Mouse (Mus musculus) c-Kit-positive CD71-positive TER-119-negative erythroid progenitor cells, embryonic 14.5 days (primary cell): ENCODE data around the gene Tbrg1.

Experiments used
- DNase-seq: peaks from one replicate; pipeline ENCODE4 v3.0.0-alpha.2; 2013; ENCODE audit warnings: low read depth

Gene Tbrg1

DNA sequence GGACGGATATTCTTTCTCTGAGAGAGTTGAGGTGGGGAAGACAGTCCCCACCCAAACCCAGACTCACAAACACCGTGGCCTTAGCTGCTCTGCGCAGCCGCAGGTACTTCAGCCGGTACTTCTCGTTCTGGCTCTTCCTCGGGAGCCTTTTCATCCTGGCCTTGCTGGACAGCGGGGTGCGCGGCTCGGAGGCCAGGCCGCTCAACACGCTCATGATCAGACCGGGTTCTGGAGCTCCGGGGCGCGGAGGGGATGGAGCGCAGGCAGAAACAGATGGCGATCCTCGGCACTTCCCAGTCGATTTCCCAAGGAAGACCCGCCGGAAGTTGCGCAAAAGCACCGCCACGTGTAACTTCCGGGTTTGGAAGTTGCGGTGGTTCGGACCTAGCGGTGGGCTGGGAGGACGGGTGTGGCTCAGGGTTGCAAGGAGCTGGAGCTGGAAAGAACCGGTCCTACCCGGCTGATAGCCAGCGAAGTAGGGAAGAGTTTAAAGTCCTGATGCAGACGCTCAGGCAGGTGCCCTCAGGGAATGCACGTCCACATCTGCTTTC is at the start of gene Tbrg1:
Gene Tbrg1 (minus strand): TSS at position 382 of the 551 bp plus-strand sequence.
- DNase-seq = peak; percentile 72

DNA sequence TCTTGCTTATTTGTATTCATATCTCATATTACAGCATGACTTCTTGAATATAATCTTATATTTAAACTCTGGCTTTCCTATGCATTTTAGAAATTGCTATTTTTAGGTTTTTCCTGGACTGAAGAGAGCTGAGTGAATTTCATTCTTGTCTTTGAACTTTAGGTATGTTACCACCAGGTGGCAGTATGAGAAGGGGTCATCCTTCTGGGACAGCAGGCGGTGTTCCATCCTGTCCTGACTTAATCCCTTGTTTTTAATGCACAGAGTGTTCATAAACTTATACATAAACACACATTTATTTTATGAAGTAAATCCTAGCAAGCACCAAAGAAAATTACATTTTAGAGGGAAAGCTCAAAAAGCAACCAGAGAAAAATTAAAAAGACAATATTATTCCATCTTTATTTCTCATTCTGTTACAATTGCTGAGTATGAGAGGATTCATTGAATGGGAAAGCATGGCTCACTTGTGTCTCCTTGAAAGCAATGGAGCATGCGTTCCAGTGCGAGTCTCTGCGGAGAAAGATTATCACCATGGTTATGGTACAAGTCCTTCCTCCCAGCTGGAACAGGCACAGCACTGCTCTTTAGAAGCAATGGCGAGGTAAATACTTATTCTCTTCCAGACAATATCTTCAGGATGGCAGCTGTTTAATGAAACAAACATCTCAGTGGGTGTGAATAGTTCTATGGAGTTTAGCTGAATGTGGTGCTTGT is 33.0 kb upstream of the Tbrg1 start:
- DNase-seq = peak; percentile 6

DNA sequence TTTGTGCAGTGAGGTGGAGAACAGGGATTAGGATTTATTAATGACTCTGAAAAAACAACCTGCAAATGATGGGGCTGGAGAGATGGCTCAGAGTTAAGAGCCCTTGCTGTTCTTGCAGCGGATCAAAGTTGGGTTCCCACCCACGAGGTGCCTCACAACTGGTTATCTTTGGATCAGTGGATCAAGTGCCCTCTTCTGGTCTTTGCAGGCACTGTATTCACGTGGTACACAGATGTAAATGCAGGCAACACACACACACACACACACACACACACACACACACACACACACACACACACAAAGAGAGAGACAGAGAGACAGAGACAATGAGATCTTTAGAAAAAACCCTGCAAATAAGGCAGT is 30.8 kb upstream of the Tbrg1 start:
- DNase-seq = no peak

DNA sequence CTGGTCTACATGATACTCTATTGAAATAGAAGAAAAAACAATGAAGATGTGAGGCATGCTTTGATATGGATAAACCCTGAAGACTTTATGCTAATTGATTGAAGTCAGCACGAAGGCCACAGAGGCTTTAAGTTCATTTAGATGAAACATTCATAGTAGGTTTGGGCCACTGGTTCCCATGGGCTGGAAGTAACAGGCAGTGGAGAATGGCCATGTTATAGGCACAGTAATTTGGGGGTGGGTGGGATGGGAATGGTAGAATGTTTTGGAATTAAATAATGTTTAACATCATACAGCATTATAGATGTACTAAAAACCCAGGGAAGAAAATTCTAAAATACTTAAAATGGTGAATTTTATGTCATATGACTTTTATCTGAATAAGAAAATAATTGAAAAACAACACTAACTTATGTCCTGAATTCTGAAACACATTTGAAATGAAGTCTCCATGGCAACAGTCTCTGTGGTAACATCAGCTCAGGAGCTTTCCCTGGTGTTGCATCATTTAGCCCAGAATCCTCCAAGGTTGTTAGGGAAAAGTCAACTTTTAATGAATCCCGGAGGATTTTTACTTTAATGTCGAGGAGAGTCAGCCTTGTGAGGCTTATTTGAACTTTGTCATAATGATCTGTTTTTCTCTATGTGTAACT is 30.3 kb upstream of the Tbrg1 start:
- no peak for DNase-seq

DNA sequence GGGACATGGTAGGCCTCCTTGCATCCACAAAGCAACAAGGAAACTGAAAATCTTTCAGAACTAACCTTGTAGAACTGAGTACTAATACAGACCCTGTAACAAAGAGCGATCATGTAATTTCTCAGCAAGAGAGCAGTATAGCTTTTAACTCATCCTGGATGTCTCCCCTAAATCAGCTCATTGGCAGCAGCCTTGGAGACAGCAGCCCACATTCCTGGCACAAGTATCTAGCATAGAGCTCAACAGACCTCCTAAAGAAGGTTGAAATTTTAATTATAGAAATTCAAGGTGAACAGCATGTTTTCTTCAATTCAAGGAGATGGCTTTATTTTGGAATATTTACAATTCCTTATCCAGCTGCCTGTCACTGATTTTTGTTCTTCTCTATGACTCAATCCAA is 24.0 kb upstream of the Tbrg1 start:
- DNase-seq = no peak

DNA sequence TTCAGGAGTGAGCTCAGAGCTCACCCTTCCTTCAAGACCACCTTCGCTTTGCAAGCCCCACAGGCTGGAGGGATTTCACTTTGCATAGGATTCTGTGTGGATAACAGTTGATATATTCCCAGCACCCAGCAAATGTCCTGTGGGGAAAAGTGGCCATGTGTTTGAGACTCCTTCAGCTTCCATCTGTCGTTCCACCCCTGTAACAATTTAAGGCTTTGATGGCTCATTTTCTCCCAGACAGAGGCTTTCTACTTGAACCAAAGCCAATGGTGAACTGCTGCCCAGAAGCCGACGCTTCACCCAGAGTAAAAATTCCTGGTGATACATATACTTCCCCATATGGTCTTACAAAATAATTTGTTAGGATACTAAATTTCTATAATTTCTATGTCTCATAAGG is 18.2 kb upstream of the Tbrg1 start:
- no peak for DNase-seq

DNA sequence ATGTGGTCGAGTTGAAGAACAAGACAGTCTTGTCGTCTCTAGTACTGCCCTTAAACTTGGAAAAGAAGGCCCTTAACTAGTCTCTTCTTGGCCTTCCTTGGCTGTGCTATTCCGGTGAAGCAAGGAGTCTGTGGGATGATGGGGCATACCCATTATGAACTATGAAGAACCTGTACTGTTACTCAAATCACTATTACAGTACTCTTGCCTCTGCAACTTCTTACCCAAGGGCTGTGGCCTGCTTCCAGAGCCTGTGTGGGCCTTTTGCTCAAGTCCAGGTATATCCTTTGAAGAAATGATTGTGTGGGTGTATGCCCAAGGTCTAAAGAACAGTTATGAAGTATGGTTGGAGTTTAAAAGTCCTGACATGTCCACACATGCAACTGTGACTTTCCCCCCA is 13.1 kb upstream of the Tbrg1 start:
- no peak for DNase-seq

DNA sequence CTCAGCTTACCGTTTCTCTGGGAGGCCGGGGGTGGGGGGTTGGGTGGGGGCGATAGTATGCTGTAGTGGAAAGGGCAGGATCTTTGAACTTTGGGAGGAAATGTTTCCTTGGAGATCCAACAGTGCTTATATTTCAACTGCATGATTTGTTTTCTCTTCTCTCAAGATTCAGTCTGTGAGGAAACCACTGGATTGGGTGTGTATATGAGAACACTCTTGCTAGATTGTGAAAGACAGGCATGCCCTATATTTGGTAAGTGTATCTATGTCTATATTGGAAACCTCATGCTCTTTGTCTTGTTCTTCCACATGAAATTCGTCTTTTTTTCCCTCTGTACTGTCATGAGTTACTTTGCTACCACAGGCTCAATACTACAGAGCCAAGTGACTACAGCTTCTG is 12.6 kb upstream of the Tbrg1 start:
- DNase-seq = no peak

DNA sequence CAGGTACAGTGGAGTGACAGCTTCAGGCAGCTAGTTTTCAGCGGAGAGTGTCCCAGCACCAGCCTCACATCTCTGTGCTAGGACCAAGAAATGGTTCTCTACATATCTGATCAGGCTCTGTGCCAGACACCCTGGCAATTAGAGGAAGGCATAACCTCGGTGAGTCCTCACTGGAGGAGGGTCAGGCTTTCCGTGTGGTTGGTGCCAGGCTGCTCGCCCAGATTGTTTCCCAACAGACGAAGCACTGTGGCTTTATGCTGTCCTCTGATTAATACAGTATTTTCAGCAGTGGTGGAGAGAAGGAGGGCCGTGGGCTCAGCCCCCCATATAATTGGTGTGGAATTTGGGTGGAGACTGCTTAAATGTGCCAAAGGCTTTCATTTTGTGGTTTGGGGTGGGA is 12.0 kb upstream of the Tbrg1 start, which contains the start of gene Panx3:
Gene Panx3 (minus strand): TSS at position 121 of the 400 bp plus-strand sequence.
- DNase-seq = no peak

DNA sequence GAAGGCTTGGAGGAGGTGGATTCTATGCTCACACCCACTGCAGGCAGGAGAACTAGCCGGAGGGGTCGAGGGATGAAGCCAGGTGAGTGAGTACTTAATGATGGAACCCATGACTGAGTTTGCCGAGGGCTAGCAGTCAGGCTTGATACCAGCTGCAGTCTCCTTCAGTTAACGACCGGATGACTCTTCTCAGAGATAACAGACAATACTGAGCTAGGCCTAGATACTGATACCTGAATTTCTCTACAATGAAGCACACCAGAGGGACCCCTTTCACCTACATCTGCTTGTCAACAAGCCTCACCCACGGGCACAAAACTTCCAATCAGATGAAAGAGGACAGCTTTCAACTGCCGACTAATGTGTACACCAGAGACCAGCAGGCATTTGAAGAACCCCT is 8.9 kb upstream of the Tbrg1 start:
- no peak for DNase-seq

DNA sequence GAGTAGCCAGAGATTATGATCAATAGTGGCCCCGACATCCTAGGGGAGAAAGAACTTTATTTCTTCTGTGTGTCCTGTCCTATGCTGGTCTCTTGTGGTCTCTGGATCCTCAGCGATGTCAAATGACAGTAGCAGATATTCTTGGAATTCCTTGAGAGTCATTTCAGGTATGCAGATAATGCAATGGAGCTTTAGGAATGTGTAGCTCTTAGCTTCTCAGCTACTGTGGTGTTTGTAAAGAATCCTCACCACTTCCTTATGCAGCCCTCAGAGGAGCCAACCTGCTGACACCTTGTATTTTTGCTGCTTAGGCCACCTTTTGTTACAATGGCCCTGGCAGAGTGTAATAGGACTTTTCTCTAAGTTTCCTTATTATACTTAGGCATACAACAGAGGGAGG is 7.5 kb upstream of the Tbrg1 start:
- DNase-seq = no peak

DNA sequence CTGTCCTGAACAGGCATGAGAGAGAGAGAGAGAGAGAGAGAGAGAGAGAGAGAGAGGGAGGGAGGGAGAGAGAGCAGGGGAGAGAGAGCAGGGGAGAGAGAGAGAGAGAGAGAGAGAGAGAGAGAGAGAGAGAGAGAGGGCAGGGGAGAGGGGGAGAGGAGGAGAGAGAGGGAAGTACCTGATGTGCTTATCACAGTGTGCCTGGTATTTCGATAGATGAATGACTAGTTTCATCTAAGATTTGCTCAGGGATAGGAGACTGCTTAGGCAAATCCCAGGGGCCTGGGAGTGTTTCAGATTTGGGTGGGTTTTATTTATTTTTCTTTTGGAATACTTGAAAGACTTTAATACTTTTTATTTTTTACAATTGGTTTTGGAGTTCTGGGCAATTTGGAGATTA is 6.1 kb upstream of the Tbrg1 start:
- no peak for DNase-seq

DNA sequence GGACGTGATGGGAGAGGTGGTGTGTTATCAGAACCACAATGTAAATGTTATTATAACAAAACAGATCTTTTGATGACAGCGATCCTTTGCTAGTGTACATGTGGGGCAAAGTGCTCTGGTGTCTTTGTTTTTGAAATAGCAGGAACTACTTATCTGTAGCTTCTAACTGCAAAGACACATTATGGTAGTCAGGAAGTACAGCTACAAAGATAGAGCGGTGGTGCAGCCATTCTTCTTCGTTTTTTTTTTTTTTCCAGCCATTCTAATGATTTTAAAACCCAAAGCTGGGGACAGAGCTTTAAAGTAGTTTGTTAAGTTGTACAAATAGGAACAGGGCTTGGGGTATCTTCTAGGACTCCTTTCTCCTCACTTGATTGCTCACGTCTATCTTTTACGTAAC is 2.3 kb upstream of the Tbrg1 start:
- no peak for DNase-seq

DNA sequence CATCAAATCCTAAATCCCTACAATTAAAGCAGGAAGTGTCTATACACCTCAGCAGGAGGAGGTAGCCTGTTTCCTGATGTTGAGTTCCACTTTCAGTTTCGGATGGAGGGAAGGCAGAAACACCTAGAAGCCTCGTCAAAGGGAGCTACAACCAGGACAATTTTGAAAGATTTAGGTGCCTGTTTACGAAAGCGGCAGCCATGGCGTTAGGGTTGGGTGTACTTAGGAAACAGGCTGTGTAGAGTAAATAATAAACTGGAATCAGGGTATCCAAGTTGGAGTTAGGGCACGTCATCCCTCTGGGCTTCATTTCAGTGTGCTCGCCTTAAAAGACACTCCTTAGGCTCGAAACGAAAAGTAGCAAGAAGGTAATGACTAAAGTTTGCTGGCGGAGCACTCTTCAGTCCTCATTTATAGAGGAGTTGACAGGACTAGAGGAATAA is 652 bp downstream of the Tbrg1 start:
- peak; percentile 25 for DNase-seq

DNA sequence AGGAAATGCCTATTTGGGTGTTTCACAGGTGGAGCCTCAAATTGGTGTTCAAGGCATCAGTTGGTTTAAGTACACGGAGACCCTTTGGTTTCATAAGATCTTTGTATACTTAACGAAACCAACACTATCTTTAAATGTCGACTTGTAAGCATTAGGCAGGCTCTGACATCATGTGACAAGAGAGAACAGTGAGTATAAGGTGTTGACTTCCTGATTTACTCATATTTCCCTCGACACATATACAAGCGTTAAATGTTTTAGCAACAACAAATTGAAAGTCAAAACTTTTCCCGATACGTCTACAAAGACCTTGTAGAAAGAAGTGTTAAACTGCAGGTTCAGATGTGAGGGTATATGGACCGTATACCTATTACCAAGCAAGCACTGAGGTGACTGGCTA is 1.2 kb downstream of the Tbrg1 start:
- DNase-seq = no peak

DNA sequence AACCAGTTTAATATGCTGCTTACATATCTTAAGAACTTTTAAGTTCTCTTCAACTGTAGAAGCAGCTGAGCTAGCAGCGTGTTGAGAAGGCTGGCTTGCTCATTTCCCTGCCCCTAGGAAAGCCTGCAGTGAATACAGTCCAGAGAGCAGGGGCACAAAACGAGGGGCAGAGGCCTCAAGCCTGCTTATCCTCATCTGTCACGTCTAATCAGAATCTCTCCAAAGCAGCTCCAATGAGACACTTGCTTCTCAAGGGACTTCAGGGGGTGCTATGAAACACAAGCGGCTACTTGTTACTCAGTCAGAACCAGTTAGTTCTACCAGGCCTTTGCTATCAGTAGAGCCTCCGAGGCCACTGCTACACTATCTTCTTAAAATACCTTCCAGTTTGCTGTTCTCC is 3.3 kb downstream of the Tbrg1 start:
- DNase-seq = no peak

DNA sequence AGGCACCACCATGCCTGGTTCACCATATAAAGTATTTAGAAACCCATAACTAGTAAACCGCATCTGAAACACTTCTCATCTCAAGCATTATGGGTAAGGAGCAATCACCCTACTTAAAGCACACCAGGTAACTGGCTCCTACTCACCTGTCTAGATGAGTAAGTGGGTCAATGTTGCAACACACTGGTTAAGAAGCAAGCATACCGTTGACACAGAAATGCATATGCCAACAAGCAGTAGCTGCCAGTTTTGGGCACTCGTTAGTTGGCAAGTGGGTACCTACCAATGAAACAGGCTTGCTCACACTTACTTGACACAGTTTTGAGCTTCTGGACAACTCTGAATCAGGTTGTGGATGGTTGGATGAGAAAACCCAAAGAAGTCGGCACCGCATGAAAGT is 6.5 kb downstream of the Tbrg1 start:
- DNase-seq = no peak

DNA sequence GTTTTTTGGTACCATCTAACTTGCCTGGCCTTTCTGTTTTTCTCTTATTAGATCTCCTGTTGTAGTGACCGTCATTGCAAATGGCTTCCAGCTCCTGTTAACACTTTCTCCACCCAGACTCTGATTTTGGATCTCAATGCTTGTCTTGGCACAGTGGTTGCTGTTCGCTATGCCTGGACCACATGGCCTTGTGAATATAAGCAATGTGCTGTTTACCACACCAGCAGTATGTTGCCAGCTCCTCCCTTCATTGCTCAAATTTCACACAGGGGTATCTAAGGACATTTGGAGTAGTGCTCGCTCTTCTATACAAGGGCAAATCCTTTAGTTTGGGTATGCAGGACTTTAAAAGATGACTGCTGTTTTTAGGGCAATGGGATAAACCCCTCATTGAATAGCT is 10.9 kb downstream of the Tbrg1 start:
- no peak for DNase-seq

DNA sequence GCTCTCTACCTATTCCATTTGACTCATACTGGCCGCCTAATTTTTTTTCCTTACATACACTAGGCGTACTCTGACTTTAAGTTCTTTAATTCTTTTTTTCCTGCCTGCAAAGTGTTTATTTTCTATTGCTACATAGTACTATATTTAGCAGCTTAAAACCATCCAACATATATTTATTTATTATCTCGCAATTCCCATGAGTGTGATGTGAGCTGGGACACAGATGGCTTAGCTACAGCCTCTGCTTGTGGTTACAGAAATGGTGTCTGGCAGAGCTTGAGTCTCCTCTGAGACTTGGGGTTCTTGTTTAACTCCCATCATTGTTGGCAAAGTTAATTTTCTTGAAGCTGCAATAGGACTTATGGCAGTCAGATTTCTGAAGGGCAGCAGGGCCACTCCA is 18.4 kb downstream of the Tbrg1 start:
- no peak for DNase-seq

DNA sequence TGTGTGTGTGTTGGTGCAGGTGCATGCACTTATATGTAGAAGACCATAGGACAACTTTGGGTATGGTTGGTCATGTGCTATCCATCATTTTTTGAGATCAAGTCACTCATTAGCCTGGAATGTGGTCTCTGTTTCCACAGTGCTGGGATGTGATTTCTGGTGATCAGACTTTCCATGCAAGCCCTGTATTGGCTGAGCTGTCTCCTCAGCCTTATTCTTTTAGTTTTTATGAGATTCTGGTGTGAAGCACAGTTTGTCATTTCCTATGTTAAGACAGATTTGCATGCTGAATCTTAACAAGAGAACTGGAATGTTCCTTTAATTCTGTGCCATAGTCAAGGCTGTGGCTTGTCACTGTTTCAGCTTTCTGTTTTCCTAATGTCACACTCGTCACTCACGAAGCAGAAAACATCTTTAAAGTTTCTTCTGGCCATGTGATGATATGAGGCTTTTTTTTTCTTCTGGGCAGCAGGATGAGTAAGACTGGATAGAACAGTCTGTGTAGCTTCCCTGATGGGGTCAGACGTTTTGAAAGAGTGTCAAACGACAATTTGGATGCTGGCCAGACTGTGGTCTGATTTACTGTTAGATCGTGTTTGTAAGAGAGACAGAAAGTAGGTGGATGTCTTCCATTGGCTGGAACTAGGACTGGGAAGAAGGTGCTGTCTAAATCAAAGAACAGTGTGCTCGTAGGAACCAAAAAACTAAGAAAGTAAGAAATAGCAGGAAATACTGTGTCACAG is 20.1 kb downstream of the Tbrg1 start:
- no peak for DNase-seq

DNA sequence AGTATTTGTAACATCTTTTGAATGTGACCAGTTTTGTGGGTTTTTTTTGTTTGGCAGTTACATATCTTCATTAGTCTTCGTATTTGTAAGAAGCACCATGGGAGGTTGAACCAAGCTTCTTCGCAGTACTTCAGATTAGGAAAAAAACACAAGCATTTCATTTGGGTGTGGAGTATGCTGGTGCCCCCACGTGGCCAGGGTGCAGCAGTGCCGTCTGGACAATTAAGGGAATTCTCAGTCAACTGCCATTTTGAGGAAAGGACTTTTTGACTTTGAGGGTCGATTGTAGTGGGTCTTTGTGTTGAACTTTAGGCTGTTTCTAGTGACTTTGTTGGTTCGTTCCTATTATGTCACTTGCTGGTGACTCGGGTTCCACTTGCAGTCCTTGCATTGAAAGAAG is 20.8 kb downstream of the Tbrg1 start:
- DNase-seq = no peak

DNA sequence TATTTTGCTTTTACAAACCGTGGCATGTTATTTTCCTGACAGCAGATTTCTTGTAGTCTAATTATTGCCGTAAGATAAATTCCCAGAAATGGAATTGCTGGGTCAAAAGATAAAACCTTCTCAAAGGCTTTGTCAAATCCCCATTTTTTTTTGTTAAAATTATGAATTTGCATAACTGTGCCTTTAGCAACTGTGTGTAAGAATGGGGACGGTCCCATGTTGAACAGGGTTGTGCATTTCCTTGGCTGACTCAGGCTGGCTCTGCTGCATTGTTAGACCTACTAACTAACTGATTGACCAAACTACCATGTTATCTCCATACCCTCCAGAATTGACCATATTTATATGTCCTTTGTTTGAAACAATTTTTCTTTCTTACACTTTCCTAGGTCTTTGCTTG is 22.8 kb downstream of the Tbrg1 start:
- no peak for DNase-seq

DNA sequence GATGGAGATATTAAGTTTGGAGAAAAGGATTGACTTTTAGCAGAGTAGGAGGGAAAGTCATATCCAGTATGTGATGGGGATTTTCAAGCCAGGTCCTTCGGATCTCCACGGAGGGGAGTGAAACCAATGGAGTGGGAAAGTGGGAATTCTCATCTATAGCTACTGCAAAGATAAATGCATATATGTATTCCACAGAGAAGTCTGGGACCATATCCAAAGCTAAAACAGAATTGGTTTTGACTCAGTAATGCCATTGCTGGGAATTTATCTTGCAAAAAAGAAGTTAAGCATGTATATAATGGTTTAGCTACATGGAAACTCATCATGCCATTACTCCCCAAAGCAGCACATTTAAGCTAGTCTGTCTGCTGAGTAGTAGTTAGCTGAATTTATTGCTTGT is 24.8 kb downstream of the Tbrg1 start:
- no peak for DNase-seq
